Mouse (Mus musculus): ENCODE data around the gene Ppm1b. TPM values are rescaled to one million over a fixed set of nuclear protein-coding genes. Genes with fewer than 3 reads are reported as not detected.
"Not testable (repeated sequence)": the region's sequence is repeated elsewhere in the genome, so short reads cannot be mapped to it uniquely, and the experiment has no call there.

Ppm1b gene
- 91.0 and 93.8 TPM in 2 replicates for polyA plus RNA-seq (2012; rRNA removed)

DNA sequence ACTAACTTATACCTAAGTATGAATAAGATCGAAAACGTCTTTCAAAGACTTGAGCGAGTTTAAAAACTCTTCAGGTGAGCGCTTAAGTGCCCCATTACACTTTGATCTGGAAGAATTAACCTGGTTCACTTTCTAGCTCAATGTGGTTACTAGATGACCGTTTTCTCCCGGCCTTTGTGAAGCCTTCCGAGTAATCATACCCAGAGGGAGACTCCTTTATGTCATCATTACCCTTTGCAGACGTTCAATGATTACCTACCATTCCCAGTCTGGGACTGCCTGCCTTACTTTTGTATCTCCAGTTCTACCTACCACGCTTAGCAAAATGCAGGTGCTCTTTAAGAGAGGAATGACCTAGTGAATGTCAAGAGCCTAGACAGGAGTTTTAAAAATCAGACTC lies at the start of gene Ppm1b:
TSS of gene Ppm1b (plus strand) at position 301 of the 400 bp plus-strand sequence.
- peak in 1 of 2 experiments; percentile 25 for DNase-seq (ENCODE audit: extremely low spot score in 1 of 2, low spot score in 1 of 2)

GRCm38 (mm10) chr17:84921666-84922376 lies 34.7 kb upstream of the Ppm1b start:
- DNase-seq (ENCODE audit: extremely low spot score in 1 of 2, low spot score in 1 of 2) = no peak

- DNase-seq (ENCODE audit: extremely low spot score in 1 of 2, low spot score in 1 of 2) = no peak
Observed at GRCm38 (mm10) chr17:84924779-84925178, 31.8 kb upstream of the Ppm1b start.

- DNase-seq (ENCODE audit: extremely low spot score in 1 of 2, low spot score in 1 of 2) = no peak
Observed at GRCm38 (mm10) chr17:84926233-84926632, 30.3 kb upstream of the Ppm1b start.

GRCm38 (mm10) chr17:84927580-84927979 lies 29.0 kb upstream of the Ppm1b start:
- DNase-seq (ENCODE audit: extremely low spot score in 1 of 2, low spot score in 1 of 2) = no peak

GRCm38 (mm10) chr17:84932943-84933342 lies 23.6 kb upstream of the Ppm1b start:
- DNase-seq (ENCODE audit: extremely low spot score in 1 of 2, low spot score in 1 of 2) = no peak

GRCm38 (mm10) chr17:84933968-84934367 lies 22.6 kb upstream of the Ppm1b start:
- DNase-seq (ENCODE audit: extremely low spot score in 1 of 2, low spot score in 1 of 2) = no peak

DNA sequence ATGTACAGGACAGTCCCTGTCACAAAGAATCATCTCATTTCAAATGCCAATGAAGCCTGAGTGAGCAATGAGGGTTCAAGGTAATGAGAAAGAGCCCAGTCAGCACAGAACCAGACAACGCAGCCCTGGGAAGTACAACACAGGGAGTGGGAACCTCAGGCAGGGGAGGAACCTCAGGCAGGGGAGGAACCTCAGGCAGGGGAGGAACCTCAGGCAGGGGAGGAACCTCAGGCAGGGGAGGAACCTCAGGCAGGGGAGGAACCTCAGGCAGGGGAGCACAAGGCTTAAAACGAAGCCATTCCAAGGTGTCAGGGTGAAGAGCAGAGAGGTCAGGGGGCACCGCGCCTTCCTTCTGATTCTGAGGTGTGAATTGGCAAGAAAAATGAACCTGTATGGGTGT lies 20.9 kb upstream of the Ppm1b start:
- DNase-seq (ENCODE audit: extremely low spot score in 1 of 2, low spot score in 1 of 2) = not testable (repeated sequence)

DNA sequence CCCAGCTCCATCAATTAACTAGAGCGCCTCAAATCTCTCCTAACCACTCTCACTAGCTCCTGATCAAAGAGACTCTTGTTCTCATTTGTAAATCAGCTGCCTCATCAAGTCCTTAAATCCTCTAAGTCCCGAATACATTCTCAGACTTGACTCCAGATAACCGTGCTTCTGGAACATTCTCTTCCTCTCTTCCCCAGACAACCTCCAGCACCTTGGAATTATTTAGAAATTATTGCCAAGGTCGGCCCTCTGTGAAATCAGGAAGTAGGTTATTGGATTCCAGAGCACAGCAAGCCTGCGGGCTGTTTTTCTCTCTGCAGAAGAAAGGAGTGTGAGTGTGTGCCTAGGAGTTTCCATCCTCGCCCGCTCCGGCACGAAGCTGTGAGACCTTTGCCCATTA lies 20.2 kb upstream of the Ppm1b start:
- DNase-seq (ENCODE audit: extremely low spot score in 1 of 2, low spot score in 1 of 2) = no peak

DNA sequence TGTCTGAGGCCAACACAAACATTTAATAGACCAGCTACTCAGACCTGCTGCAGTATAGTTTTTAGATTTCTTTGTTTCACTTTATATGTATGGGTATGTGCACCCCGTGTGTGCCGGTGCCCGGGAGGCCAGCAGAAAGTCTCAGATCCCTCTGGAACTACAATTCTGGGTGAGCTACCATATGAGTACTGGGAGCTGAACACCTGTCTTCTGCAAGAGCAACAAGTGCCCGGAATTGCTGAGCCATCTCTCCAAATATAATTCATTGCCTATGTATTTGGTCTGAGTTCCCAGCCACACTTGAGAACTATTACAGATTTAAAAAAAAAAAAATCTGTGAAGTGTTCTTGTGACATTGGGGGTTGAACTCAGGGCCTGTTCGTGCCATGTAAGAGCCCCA lies 19.7 kb upstream of the Ppm1b start:
- DNase-seq (ENCODE audit: extremely low spot score in 1 of 2, low spot score in 1 of 2) = no peak

DNA sequence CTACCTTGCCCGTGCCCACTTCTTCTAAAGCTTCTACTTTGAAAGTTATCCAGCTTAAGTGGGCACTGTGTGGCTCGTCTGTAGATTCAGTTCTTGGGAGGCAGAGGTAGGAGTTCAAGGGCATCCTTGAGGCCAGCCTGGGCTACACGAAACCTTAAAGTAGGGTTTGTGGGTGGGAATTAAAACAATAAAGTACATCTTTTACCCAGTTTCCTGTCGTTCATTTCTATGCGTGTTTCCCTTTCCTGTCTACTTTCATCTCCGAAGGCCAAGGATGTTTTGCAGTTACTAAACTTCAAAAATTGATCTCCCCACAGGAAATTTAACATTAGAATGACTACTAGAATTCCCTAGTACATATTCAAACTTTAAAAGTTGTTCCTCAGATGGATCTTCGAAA lies 19.3 kb upstream of the Ppm1b start:
- no peak for DNase-seq (ENCODE audit: extremely low spot score in 1 of 2, low spot score in 1 of 2)

GRCm38 (mm10) chr17:84938215-84938614 lies 18.3 kb upstream of the Ppm1b start:
- no peak for DNase-seq (ENCODE audit: extremely low spot score in 1 of 2, low spot score in 1 of 2)

DNA sequence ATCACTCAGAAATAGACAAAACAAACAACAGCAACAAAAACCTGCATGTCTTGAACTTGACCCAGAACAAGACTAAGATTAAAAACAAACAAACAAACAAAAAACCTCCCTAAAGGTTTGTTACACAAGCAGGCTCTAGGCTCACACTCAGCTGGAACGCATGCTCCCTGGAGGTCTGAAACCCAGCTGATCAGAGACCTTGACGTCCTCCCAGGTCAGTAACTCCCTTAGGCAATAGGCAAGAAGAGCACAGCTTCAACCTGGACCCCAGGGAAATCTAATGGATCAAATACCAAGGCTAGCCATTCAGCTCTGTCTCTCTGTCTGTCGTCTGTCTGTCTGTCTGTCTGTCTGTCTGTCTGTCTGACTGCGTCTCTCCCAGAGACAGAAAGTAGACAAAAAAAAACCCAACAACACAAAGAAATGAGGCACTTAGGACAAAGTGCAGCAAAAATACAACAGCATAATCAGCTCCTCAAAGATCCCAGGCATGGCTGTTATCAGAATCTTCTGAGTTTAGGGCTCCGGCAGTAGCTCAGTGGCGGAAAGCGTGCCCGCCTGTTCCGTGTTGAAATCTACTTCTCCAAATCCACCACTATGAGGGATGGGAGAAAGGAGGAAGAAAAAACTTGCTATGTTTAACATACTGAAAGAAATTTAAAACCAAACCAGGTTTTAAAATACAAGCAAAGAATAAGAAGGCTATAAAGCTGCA lies 16.4 kb upstream of the Ppm1b start:
- DNase-seq (ENCODE audit: extremely low spot score in 1 of 2, low spot score in 1 of 2) = no peak

DNA sequence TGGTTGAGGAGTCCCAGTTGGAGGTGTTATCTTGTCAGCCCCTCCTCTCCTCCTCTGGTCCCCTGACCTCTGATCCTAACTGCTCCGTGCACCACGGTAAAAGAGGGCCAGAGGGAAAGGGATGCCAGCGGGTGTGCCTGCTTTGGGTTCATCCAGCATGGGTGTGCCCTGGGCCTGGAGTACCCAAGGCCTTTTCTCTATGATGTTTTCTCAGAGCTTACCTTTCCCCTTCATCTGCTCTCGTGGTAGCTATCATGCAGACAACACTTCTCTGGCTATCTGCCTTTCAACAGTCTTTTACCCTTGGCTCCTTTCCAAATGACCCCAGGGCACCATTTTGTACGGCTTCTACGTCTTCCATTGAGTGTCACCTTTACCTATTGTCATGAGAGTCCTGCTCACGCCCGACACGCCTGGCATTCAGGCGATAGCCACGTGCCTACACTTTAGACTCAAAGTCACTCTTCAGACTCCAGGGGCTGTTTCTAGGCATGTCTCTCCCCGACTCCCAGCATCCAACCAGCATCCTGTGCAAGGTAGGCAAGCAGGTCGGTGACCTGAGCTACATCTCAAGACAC lies 15.2 kb upstream of the Ppm1b start:
- no peak for DNase-seq (ENCODE audit: extremely low spot score in 1 of 2, low spot score in 1 of 2)

DNA sequence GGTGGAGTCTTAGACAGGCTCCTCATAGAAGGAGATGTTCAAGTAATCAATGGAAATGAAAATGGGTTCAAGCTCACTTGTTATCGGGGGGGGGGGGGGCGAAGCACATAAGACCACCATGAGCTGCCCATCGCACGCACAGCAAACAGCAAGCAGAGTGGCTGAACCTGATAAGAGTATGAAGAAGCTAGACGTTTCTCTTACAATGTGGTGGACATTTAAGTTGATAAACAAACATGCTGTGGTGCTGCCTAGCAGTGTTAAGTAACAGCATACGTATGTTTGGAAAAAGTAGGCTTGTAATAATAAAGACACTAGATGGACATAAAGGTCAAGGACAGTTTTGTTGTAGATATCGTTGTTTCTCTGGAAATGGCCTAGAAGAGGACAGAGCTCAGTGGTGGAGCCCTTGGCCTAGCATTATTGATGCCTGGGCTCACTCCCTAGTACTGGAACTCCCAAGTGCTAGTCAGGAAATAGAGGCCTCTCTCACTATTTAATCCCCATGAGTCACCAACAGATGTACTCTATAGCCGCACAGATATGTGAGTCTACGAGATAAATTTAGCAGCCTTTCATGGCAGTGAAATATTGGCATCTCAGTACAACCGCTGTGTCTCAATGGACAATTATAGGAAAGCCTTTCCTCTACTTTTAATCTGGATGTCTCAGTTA lies 14.0 kb upstream of the Ppm1b start:
- peak; percentile 11 to 51 for DNase-seq (ENCODE audit: extremely low spot score in 1 of 2, low spot score in 1 of 2)

DNA sequence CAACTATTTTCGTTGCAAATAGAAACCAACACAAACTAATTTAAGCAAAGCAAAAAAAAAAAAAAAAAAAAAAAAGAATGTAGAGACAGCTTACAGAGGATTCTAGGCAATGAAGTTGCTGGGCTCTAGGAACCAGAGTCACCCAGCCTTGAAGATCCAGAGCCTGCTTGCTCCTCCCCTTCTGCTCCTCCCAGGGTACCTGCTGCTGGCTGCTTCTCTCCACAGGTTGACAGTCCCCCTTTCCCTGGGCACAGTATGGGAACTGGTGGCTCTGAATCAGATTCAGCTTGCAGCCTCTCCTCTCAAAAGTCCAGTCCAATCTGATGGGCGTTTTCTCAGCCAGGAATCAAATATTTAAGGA lies 13.5 kb upstream of the Ppm1b start:
- DNase-seq (ENCODE audit: extremely low spot score in 1 of 2, low spot score in 1 of 2) = no peak

GRCm38 (mm10) chr17:84944348-84944747 lies 12.2 kb upstream of the Ppm1b start:
- no peak for DNase-seq (ENCODE audit: extremely low spot score in 1 of 2, low spot score in 1 of 2)

- DNase-seq (ENCODE audit: extremely low spot score in 1 of 2, low spot score in 1 of 2) = no peak
Observed at GRCm38 (mm10) chr17:84952521-84952920, 4.0 kb upstream of the Ppm1b start.

- no peak for DNase-seq (ENCODE audit: extremely low spot score in 1 of 2, low spot score in 1 of 2)
Observed at GRCm38 (mm10) chr17:84953776-84954175, 2.8 kb upstream of the Ppm1b start.

DNA sequence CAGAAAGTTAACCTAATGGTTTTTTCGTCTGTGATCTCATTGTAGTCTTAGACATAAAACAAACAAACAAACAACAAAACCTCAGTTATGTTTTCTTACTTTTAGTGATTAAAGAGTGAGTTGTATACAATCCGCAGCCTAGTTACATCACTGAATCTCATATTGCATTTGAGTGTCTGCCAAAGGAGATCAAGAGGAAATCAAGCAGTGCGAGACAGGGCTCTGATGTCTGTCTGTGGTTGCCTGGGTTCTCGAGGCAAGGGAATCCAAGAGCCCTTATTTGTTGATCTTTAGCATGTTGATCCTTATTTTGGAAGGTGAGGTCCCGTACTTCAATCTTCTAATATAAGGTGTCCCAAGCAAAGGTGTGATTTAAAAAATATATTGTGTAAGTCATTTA lies 1.7 kb upstream of the Ppm1b start:
- no peak for DNase-seq (ENCODE audit: extremely low spot score in 1 of 2, low spot score in 1 of 2)

GRCm38 (mm10) chr17:84956931-84957486 lies 468 bp downstream of the Ppm1b start:
- DNase-seq (ENCODE audit: extremely low spot score in 1 of 2, low spot score in 1 of 2) = peak; percentile 90 to 94

Measured in frontal cortex, adult 2 months (tissue).